Mouse (Mus musculus) lung, adult 2 months (tissue): ENCODE results near the gene Tbrg1. TPM values are rescaled to one million over a fixed set of nuclear protein-coding genes. Genes with fewer than 3 reads are reported as not detected.

ENCODE experiments used
- DNase-seq: peaks from one replicate; pipeline ENCODE4 v3.0.0; 2022
- H3K4me1 ChIP-seq: fragments of 200-500 bp; 2 replicates; pipeline ENCODE4 v1.6.1; 2011; ENCODE audit warnings: low read length; ENCODE audit not compliant: control insufficient read depth, insufficient read depth
- H3K4me3 ChIP-seq: fragments of 200-500 bp; replicated peaks from 2 replicates; pipeline ENCODE3; 2011; ENCODE audit warnings: low read depth, mild to moderate bottlenecking, control low read depth, low read length; ENCODE audit errors: extremely low read depth
- CTCF ChIP-seq: fragments of 200-500 bp; IDR thresholded peaks from 2 replicates; pipeline ENCODE4 v1.5.1; 2011; ENCODE audit warnings: mild to moderate bottlenecking, low read length, control low read depth; ENCODE audit not compliant: insufficient read depth
- POLR2A ChIP-seq: fragments of 200-500 bp; IDR thresholded peaks from 2 replicates; pipeline ENCODE4 v1.6.1; 2011; ENCODE audit warnings: low read depth, mild to moderate bottlenecking, control low read depth, low read length, borderline replicate concordance; ENCODE audit errors: extremely low read depth
- WGBS: fragments of 180-500 bp; shearing (Covaris S2); methylation state at CpG from one replicate; pipeline ENCODE4 v1.1.7; 2018; 5-methylcytosine and 5-hydroxymethylcytosine counted together
- polyA plus RNA-seq: library from polyadenylated mRNA; depleted of rRNA; stranded (reverse); fragments of >200 nt; gene quantifications from 2 replicates; pipeline ENCODE4 v1.2.3, GENCODE M21; 2012; rRNA removed

The Tbrg1 gene
- polyA plus RNA-seq, 1 experiment: 44.5 TPM

DNA sequence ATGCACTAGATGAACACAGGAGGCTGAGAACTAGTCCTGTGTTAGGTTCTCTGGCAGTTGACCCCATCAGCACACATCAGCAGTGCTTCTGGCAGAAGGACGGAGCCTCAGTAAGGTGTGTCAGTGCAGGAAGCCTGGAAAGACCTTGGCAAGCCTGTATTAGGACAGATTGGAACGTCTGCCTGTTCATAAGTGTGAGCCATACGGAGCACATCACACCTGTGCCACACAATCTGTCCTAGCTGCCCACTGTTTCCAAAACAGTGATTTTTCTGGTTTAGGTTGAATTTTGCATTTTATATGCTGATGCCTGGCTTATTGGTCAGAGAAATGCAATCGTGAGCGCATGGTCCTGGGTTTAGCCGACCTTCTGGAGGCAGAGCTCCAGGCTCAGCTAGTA is 35.8 kb downstream of the Tbrg1 start:
- H3K4me1 ChIP-seq: no peaks in the 10 kb centered on the region
- TF ChIP-seq POLR2A: no peak
- TF ChIP-seq CTCF: no peak
- 88% methylated on average over 6 of the region's 6 CpGs for WGBS
- no peak for DNase-seq
- H3K4me3 ChIP-seq: no peak overlapping the region

DNA sequence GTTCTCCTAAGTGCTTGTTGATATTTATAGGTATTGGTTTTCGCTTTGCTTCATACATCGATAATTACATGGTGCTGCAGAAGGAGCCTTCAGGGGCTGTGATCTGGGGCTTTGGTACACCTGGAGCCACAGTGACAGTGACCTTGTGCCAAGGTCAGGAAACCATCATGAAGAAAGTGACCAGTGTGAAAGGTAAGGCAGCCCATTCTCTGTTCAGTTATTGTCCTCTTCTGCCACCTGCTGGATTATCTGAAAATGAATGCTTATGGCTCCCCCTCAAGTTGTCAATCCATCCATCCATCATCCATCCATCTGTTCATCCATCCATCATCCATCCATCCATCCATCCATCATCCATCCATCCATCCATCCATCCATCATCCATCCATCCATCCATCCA is 40.3 kb downstream of the Tbrg1 start:
- 0 out of 2 replicates have a peak, but pooled peaks cover 2% of the 10 kb centered on the region for H3K4me1 ChIP-seq
- TF ChIP-seq POLR2A (no peak), CTCF (peak; percentile 47; the same call in 1 of the 2 replicates)
- WGBS: 59% methylated on average over 2 of the region's 2 CpGs
- DNase-seq: peak; percentile 12
- H3K4me3 ChIP-seq: no peak overlapping the region

DNA sequence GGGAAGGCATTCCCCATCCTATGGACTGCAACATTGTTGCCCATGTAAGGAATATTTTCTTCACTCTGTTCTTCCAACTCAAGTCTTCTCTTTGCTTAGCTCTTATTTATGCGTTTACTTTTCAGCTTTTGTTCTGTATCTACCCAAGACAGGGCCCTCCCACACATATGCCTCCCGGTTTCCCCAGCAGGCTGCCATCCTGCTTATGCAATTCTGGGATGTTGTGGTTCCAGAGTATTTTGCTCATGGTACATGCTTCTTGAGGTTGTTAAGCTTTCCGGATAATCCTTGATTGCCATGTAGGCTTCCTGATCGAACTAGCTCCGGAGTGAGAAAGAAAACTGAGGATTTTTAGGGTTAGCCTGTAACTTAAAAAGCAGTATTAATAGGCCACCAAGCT is 41.9 kb downstream of the Tbrg1 start:
- 75% methylated on average over 5 of the region's 5 CpGs for WGBS
- 0 out of 2 replicates have a peak, but pooled peaks cover 2% of the 10 kb centered on the region for H3K4me1 ChIP-seq
- H3K4me3 ChIP-seq: no peak overlapping the region
- TF ChIP-seq CTCF: no peak
- TF ChIP-seq POLR2A: no peak
- DNase-seq: no peak

DNA sequence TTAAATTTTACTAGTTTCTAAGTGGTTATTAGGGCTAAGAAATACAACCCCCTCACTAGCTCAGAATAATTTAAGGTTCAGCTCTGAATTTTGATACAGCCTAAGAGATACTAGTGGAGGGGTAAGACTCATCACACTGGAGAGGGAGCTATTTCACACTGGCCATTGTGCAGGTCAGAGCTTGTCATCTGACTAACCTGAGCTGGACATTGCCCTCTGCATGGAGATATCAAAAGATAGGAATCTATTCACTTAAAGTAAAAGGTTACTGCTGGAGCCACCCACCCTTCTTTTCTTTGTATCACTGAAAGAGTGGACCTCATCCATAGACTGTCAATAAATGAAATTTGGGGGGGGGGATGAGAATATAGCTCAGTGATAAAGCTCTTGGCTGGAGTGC is 42.8 kb downstream of the Tbrg1 start:
- Histone ChIP-seq H3K4me3 (no peak overlapping the region), H3K4me1 (0 out of 2 replicates have a peak, but pooled peaks cover 2% of the 10 kb centered on the region)
- TF ChIP-seq POLR2A (no peak), CTCF (no peak)
- DNase-seq: no peak

DNA sequence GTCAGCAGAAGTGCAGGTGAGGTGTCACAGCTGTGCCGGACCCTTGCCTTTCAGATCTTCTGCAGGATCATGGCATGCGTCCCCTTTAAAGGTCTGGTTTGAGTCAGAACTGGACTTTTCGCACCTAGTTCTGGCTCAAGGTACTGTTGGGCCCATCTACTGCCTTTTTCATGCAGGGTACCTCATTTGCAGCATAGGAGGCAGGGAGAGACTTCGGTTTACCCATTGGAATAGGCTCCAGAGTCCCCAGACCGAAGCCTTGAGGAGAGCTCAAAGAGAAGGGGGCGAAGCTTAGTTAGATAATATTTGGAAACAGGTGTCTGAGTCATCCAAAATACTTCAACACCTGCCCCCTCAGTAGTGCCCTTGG is 43.2 kb downstream of the Tbrg1 start:
- peak overlapping the region; percentile 73 for H3K4me3 ChIP-seq
- DNase-seq: no peak
- H3K4me1 ChIP-seq: 0 out of 2 replicates have a peak, but pooled peaks cover 2% of the 10 kb centered on the region
- WGBS: 19% methylated on average over 6 of the region's 6 CpGs
- TF ChIP-seq POLR2A: no peak

DNA sequence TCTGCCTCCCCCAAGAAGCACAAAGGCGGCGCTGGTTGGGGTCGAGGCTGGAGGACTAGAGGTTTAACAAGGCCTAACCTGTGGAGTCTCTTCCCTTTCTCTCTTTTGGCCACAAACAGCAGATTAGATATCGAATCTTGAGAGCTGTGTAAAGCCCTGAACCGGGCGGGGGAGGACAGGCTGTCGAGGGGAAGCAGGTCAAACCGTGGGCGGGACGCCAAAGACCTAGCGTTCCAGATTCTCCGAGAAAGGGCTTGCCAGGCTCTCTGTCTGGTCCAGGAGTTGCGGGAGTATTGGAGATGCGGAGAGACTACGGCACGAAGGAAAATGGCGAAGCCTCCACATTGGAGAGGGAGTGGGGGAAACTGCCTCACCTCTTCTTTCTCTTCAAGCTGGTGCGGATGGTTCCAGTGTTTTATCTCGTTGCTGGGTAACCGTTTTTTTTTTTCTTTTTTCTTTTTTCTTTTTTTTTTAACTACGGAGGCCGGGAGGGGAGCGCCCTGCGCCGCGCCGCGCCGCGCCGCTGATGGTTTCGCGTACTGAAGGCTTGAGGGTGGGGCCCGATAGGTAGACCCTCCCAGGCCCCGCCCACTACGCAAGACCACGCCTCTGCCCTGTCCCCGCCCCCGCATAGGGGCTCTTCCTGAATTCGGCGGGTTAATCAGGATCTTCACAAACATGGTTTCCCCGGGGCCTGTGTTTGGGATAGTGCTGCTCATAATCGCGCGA is 43.8 kb downstream of the Tbrg1 start, which contains the start of gene Spa17:
Gene Spa17 (minus strand): TSS at position 541 of the 729 bp plus-strand sequence.
- DNase-seq: peak; percentile 84
- WGBS: under 1% methylated on average over 45 of the region's 45 CpGs
- peak within 1 kb of the TSS; percentile 79 for H3K4me3 ChIP-seq
- TF ChIP-seq CTCF (no peak), POLR2A (peak; percentile 28; the same call in 1 of the 2 replicates)
- H3K4me1 ChIP-seq: 0 out of 2 replicates have a peak, but pooled peaks cover 2% of the 10 kb centered on the region

DNA sequence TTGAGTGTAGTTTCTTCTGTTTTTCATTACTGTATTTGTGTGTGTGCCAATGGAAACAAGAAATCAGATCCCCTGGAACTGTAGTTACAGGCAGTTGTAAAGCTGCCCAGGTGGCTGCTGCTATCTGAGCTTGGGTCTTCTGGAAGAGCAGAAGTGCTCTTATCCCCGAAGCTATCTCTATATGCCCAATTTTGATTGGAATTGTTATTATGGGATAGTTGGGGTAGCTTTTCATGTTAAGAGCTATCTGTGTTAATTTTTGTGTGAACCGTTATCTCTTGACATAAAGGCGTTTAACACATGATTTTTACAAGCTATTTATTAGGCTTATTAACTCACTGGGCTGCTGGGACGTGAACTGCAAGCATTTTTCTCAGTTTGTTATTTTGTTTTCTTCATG is 47.6 kb downstream of the Tbrg1 start:
- TF ChIP-seq POLR2A: no peak
- no peak for TF ChIP-seq CTCF
- Histone ChIP-seq H3K4me1 (0 out of 2 replicates have a peak, but pooled peaks cover 2% of the 10 kb centered on the region), H3K4me3 (no peak overlapping the region)
- DNase-seq: no peak
- WGBS: 80% methylated on average over 4 of the region's 4 CpGs

DNA sequence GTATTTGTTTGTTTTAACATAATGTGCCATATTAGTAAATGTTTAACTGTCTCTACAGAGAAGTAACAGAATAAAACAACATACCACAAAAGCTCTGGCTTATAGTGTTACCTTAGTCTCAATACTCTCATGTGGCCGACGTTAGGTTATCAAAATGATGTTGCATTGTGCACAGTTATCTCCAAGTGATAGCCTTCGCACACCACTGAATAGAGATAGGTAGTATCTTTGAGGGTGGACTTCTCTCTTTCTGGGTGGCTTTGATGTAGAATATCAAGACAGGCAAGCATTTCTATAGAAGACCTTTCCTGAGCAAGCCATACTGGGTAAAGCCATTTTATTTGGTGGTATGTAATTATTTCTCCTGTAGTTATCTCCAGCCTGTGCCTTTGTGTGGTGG is 52.0 kb downstream of the Tbrg1 start:
- no peaks in the 10 kb centered on the region for H3K4me1 ChIP-seq
- no peak for TF ChIP-seq CTCF
- TF ChIP-seq POLR2A: no peak
- 91% methylated on average over 3 of the region's 3 CpGs for WGBS

DNA sequence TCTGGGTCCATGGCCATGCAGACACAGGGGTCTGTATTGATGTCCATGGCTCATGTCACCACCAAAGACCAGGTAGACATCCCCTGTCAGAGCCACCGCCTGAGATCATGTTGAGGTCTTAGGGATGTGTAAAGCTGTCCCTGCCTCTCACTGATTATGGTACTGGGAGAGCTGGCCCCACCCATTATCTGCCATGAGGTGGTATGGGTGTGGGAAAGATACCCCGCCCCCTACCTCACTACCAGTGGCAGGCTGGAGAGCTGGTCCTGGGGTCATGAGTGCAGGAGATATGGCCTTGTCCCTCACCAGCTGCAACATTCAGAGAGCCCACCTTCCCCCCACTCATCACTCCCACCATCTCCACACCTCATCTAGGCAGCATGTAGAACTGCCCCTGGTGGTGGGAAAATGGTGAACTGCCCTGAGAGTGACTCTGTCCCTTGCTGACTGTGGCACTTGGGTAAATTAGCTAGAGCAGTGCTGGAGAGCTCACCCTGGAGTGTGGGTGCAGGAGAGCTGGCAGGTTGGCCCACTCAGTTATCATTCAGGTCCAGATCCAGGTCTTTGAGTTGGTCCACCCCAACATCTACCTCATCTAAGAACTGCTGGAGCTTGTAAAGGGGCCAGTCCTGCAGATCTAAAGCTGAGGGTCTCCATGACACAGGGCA is 56.4 kb downstream of the Tbrg1 start:
- no peak for DNase-seq
- H3K4me3 ChIP-seq: no peak overlapping the region
- 98% methylated on average over 2 of the region's 2 CpGs for WGBS
- TF ChIP-seq CTCF (no peak), POLR2A (no peak)
- no peaks in the 10 kb centered on the region for H3K4me1 ChIP-seq

More for the DNA sequence above, 52.0 kb downstream of the Tbrg1 start:
- no peak overlapping the region for H3K4me3 ChIP-seq
- no peak for DNase-seq

Other genes with a start within 250 kb of the Tbrg1 start
- gene Robo3, start 224.1 kb downstream of the Tbrg1 start, polyA plus RNA-seq: 0.07 and 0.22 TPM in 2 replicates
- 22.9 and 28.5 TPM in 2 replicates for gene Msantd2, start 168.0 kb downstream of the Tbrg1 start, polyA plus RNA-seq
- 229 and 240 TPM in 2 replicates for gene Esam, start 129.2 kb downstream of the Tbrg1 start, polyA plus RNA-seq
- gene Vsig2, start 118.1 kb downstream of the Tbrg1 start, polyA plus RNA-seq: 60.7 and 63.3 TPM in 2 replicates
- 19.8 and 20.2 TPM in 2 replicates for gene Nrgn, start 104.4 kb downstream of the Tbrg1 start, polyA plus RNA-seq
- gene Siae, start 101.6 kb downstream of the Tbrg1 start, polyA plus RNA-seq: 6.2 and 9.3 TPM in 2 replicates
- gene Spa17, start 43.6 kb downstream of the Tbrg1 start, polyA plus RNA-seq: 2.6 and 3.1 TPM in 2 replicates
- not detected in 2 replicates for gene Panx3, start 11.9 kb upstream of the Tbrg1 start, polyA plus RNA-seq
- not detected in 2 replicates for gene Olfr160, start 58.9 kb upstream of the Tbrg1 start, polyA plus RNA-seq
- not detected in 2 replicates for gene Olfr874, start 87.8 kb upstream of the Tbrg1 start, polyA plus RNA-seq
- gene Olfr875, start 114.5 kb upstream of the Tbrg1 start, polyA plus RNA-seq: 0.11 TPM in 1 of 2 replicates, not detected in the other
- gene Olfr876, start 145.7 kb upstream of the Tbrg1 start, polyA plus RNA-seq: not detected in 2 replicates
- gene Olfr877, start 197.0 kb upstream of the Tbrg1 start, polyA plus RNA-seq: not detected in 2 replicates
- gene Olfr145, start 239.4 kb upstream of the Tbrg1 start, polyA plus RNA-seq: not detected in 2 replicates